Mouse (Mus musculus): ENCODE measurements at regions not wholly inside any gene's neighbourhood (a gene's known extent, or its start where the extent isn't known, plus 50 kb on each side); places are given as distances from the start of the nearest gene placed in this dataset.

DNA sequence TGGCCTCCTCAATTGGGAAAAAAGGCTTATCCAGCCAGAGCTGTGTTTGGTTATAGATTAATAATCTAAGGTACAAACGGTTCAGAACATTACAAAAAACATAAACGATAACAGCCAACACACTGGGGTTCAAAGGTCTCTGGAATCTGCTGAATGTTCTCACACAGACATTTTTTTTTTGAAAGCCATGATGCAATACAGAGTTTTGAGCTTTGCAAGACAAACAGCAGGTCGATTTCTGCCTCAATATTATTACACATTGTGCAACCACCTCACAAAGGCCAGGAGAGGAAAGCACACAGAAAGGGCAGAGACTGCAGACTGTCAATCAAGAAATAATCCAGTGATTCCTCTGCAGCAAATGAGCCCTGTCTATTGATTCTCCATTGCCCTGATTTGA, 235.9 kb upstream of the Sall1 start:
- DNase-seq (ENCODE audit: low read depth, low spot score) = no peak

DNA sequence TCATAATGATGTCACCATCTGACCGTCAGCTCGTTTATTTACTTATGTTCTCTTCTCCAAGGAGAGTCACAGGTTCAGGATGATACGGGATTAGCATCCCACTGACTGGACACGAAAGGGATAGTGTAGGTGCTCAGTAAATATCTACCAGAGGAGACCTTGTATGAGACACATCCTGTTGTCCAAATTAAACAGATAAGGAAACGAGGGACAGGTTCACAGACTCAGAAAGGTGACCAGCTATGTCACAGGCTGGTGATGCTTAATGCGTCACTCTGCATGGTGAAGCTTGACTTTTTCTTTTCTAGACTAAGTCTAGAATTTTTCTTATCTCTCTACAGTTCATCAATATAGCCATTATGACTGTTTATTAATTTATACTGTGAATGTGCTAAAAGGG, 235.2 kb upstream of the Sall1 start:
- DNase-seq (ENCODE audit: low read depth, low spot score) = no peak

- DNase-seq (ENCODE audit: low read depth, low spot score) = no peak
Measured at GRCm38 (mm10) chr8:89273276-89273675, 229.3 kb upstream of the Sall1 start.

DNA sequence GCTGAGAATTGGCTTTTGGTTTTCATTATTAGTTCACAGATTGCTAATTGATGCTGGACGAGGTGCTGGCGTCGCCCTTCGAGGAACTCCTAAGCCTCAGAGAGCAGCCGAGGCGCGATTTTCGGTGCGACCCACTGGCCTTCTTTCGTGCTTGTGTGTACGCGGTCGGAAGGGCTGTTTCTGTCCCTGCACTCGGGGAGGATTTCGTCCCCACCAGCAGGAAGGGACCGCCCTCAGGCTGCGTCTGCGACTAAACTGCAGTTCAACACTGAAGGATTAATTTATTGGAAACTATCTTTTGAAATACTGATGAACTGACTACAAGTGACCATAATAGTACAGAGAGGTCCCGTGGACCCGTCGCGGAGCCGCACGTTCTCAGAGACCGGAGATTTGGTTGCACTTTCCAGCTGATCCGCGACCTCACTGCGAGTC, 228.4 kb upstream of the Sall1 start:
- DNase-seq (ENCODE audit: low read depth, low spot score) = peak; percentile 65

GRCm38 (mm10) chr8:89271381-89272355, 227.7 kb upstream of the Sall1 start:
- peak; percentile 96 for DNase-seq (ENCODE audit: low read depth, low spot score)

DNA sequence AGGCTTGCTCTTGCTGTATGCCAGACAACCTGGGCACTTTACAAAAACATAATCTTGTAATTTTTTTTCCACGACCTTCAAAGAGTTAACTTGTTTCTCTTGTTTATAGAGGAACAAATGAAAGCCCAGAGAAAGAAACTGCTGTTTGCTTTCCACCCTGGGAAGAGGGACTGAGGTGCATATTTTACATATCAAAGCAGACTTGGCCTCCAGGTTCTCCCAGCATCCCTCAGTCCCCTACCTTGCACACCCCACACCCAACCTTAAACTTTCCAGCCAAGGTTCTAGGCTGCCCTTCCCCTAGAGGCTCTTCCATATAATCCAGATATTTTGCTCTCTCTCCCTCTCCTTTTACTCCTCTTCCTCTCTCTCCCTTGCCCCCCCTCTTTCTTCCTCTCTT, 226.0 kb upstream of the Sall1 start:
- peak; percentile 83 for DNase-seq (ENCODE audit: low read depth, low spot score)

GRCm38 (mm10) chr8:89261163-89261812, 217.3 kb upstream of the Sall1 start:
- no peak for DNase-seq (ENCODE audit: low read depth, low spot score)

DNA sequence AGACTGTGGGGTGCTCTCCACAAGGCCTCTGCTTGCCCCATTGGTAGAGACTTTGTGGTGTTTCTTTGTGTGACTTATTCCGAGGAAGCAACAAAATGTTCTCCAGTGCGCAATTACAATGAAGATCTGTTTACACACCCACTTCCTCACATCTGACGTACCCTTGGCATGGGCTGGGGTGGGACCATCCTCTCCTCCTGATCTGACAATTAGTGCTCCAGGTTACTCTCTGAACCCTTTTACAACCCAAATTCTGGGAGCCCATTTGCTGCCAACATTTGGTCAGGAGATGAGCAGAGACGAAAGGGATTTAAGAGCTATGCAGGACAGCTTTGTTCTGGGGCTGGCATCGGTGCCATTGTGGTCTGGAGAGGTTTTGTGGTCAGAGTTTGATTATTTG, 215.9 kb upstream of the Sall1 start:
- no peak for DNase-seq (ENCODE audit: low read depth, low spot score)

GRCm38 (mm10) chr8:89246342-89246741, 202.4 kb upstream of the Sall1 start:
- DNase-seq (ENCODE audit: low read depth, low spot score) = no peak

- peak; percentile 47 for DNase-seq (ENCODE audit: low read depth, low spot score)
Measured at GRCm38 (mm10) chr8:89245131-89245751, 201.3 kb upstream of the Sall1 start.

GRCm38 (mm10) chr8:89241686-89242085, 197.7 kb upstream of the Sall1 start:
- DNase-seq (ENCODE audit: low read depth, low spot score) = no peak

DNA sequence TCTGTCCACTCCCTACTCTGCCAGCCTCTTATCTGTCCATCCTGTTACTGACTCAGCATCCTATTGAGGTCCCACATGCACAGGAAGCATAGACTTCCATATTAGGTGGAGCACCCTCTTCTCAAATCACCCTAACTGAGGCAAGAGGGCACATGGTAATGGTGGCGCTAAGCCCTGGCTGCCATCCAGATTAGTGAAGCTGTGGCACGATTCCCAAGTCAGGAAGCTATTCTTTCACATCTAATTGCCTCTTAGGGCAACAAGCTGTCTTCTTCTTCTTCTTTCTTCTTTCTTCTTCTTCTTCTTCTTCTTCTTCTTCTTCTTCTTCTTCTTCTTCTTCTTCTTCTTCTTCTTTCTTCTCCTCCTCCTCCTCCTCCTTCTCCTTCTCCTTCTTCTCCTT, 195.7 kb upstream of the Sall1 start:
- no peak for DNase-seq (ENCODE audit: low read depth, low spot score)

DNA sequence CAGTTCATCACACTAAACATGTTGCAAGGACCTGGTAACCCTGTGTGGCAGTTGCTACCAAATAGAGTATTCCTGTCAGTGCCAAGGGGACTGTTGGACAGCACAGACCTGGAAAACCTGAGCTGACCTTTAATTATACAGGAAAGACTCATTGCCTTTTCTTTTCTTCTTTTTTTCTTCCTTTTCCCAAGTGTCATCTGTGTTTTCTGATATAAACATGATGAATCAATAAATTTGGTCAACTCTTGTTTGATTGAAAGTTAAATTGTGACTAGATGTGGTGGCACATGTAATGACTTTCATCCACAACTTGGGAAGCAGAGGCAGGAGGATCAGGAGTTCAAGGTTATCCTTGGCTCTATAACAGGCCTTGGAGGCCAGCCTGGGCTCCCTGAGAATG, 190.1 kb upstream of the Sall1 start:
- no peak for DNase-seq (ENCODE audit: low read depth, low spot score)

DNA sequence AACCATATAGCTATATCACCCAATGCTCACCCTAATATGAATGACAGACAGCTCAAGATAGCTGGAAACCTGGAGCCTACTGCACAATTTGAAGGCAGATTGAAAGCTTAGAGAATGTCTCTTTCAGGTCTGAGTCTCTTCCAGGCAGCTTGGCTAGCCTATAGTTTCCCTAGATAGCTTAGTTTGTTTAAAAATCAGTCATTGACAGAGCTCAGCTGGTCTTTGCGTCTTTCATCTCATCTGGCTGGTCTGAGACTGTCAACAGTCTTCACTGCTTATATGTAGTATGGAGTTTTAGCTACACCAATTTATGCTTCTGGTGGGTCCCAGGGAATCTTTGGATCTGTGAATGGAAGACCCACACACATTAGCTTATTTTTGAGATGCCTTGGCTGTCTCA, 188.4 kb upstream of the Sall1 start:
- DNase-seq (ENCODE audit: low read depth, low spot score) = no peak

GRCm38 (mm10) chr8:89229144-89229543, 185.2 kb upstream of the Sall1 start:
- DNase-seq (ENCODE audit: low read depth, low spot score) = no peak

DNA sequence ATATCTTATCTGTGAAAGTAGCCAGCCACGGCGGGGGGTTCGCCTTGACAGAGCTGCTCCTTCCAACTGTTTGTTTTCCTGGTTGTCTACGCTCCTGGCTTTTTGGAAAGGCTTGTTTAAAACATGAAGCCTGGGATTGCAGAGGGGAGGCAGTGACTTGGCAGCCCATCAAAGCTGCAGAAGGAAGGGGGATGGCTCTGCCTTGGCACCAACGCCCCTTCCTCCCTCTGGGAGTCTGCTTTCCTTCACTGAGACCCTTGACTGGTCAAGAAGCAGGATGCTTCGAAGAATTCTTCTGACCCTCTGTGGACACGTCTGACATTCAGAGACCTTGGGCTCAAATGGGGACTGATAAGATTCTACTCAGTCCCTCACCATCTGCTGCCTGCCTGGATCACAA, 176.9 kb upstream of the Sall1 start:
- no peak for DNase-seq (ENCODE audit: low read depth, low spot score)

GRCm38 (mm10) chr8:89220381-89220780, 176.4 kb upstream of the Sall1 start:
- DNase-seq (ENCODE audit: low read depth, low spot score) = no peak

- no peak for DNase-seq (ENCODE audit: low read depth, low spot score)
Measured at GRCm38 (mm10) chr8:89219156-89219555, 175.2 kb upstream of the Sall1 start.

DNA sequence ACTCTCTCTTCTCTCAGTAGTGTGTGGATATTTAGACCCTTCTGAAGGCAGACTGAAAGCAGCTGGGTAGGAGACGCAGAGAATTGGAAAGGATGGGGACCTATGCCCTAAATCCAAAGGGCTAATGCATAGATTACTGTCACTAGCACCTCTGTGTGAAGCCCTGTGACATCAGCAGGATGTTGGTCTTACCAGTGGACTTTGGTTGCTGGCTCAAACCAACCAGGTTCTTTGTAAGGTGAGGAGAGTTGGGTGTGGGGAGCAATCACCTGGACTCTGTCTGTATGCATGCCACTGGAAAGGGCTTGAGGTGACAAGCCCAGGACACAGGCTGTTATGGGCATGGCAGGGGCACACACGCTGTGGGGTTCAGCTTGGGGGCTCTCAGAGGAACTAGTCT, 173.7 kb upstream of the Sall1 start:
- no peak for DNase-seq (ENCODE audit: low read depth, low spot score)

DNA sequence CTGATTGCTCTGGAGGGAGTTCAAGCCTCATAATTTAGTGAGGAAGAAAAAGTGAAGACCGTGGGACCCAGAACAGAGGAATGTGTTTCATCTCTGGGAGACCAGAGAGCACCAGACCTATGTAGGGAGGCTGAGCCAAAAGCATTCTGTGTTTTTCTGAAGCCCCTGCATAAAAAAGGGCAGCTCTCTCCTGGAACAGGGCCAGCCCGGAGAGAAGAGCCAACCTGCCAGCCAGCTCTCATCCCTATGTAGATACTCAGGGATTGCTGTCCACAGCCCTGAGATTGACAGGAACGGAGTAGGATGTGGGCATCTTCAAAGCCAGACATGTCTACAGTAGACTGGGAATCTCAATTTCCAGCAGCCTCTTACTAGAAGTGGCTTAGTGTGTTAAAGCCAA, 168.0 kb upstream of the Sall1 start:
- no peak for DNase-seq (ENCODE audit: low read depth, low spot score)

DNA sequence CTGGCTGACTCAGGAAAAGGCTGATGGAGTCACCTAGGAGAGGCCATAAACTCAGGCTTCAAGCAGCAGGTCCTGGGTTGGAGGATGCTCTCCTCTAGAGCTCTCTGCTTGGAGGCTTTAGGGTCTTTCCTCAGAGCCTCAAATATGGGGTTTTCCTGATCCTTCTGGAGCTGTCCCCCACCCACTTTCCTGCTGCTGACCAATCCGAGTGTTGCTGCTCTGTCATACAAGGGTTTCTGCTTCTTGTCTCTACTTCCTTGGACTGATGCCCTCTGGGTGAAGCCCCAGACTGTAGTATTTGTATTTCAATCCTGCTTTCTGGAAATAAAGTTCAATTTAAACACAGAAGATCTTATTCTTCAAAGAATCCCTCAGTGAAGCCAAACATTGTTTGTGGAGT, 166.7 kb upstream of the Sall1 start:
- DNase-seq (ENCODE audit: low read depth, low spot score) = no peak

- no peak for DNase-seq (ENCODE audit: low read depth, low spot score)
Measured at GRCm38 (mm10) chr8:89207891-89208290, 163.9 kb upstream of the Sall1 start.
